Mouse (Mus musculus) kidney, adult 2 months (tissue): Measurements from ENCODE around the gene Nova2.

ENCODE experiments used
- CTCF ChIP-seq: fragments of 200-500 bp; conservative IDR thresholded peaks from 2 replicates; pipeline ENCODE4 v1.5.1; 2011; ENCODE audit warnings: low read depth, mild to moderate bottlenecking, control low read depth, low read length, moderate library complexity, mixed read lengths; ENCODE audit not compliant: insufficient read depth, insufficient read length
- POLR2A ChIP-seq: fragments of 200-500 bp; IDR thresholded peaks from one replicate; pipeline ENCODE4 v1.6.1; 2011; ENCODE audit warnings: low read depth, low read length, control low read depth

DNA sequence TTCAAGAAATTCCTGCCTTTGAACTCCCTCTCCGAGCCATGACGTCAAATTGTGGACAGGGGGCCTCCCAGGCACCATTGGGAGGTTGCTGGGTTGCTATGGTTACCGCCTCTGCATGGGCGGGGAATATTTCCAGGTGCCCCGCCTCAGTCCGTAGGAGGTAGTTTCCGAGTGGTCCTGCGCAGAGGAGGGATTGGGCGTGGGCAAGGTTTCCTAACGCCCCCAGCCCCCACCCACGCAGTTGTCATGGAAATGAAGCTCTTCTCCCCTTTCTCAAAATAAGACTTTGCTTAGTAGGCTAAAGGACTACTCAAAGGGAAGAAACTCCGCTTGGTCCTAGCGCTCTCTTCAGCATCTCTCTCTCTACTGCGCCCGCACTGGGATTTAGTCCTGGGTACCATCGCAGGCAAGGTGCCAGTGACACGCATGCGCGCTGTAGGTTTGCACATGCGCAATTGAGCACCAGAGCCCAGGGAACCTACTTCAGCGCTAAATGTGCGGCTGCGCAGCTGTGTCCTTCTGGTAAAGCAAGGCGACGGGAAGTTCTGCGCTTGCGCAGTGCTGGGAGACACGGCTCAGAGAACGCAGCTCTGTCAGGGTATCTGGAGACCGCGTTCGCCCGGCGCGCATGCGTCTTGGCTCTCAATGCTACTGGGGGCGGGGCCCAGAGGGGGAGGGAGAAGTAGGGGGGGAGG, 65.1 kb downstream of the Nova2 start, which contains the start of gene Mypop:
- peak; percentile 23 for TF ChIP-seq POLR2A
- no peak for TF ChIP-seq CTCF
